Mouse (Mus musculus) midbrain, embryonic 11.5 days (tissue): ENCODE data around the gene Zfp882. TPM values are rescaled to one million over a fixed set of nuclear protein-coding genes. Genes with fewer than 3 reads are reported as not detected.
"Not testable (repeated sequence)": the region's sequence is repeated elsewhere in the genome, so short reads cannot be mapped to it uniquely, and the experiment has no call there.

Experiments used
- ATAC-seq: fragments of 200-750 bp; cut with Nextera tagmentation; 2 replicates; pipeline ENCODE4 v1.8.0; 2017; ENCODE audit warnings: moderate TSS enrichment, moderate library complexity; ENCODE audit not compliant: low FRiP score
- DNase-seq: peaks from one replicate; pipeline ENCODE4 v3.0.0; 2015; ENCODE audit warnings: low spot score; ENCODE audit errors: missing footprints
- H3K27ac ChIP-seq: fragments of 300-500 bp; sonication (generic); 2 replicates; pipeline ENCODE4 v1.5.1; 2014; ENCODE audit warnings: low read depth, low read length
- H3K27me3 ChIP-seq: fragments of 300-500 bp; sonication (generic); 2 replicates; pipeline ENCODE4 v1.6.1; 2014; ENCODE audit warnings: mild to moderate bottlenecking, low read length, moderate library complexity, mixed read lengths; ENCODE audit not compliant: control insufficient read depth, insufficient read depth
- H3K36me3 ChIP-seq: fragments of 300-500 bp; sonication (generic); 2 replicates; pipeline ENCODE4 v1.6.1; 2014; ENCODE audit warnings: mild to moderate bottlenecking, low read length, moderate library complexity, mixed read lengths; ENCODE audit not compliant: control insufficient read depth, insufficient read depth
- H3K4me1 ChIP-seq: fragments of 300-500 bp; sonication (generic); 2 replicates; pipeline ENCODE4 v1.6.1; 2014; ENCODE audit warnings: low read length; ENCODE audit not compliant: control insufficient read depth, insufficient read depth
- H3K4me2 ChIP-seq: fragments of 300-500 bp; sonication (generic); 2 replicates; pipeline ENCODE4 v1.6.1; 2014; ENCODE audit warnings: mild to moderate bottlenecking, moderate library complexity
- H3K4me3 ChIP-seq: fragments of 300-500 bp; sonication (generic); 2 replicates; pipeline ENCODE4 v1.5.1; 2014; ENCODE audit warnings: low read depth, low read length
- H3K9ac ChIP-seq: fragments of 300-500 bp; sonication (generic); 2 replicates; pipeline ENCODE4 v1.6.1; 2014; ENCODE audit warnings: low read length
- H3K9me3 ChIP-seq: fragments of 300-500 bp; sonication (generic); 2 replicates; pipeline ENCODE4 v1.6.1; 2016; ENCODE audit warnings: low read length; ENCODE audit not compliant: control insufficient read depth
- WGBS: fragments of 180-500 bp; shearing (Covaris S2); extraction: QIAGEN DNeasy Blood & Tissue Kit; methylation state at CpG from one replicate; pipeline ENCODE4 v1.1.7; 2014; 5-methylcytosine and 5-hydroxymethylcytosine counted together
- polyA plus RNA-seq: library from polyadenylated mRNA; unstranded; fragments of >200 nt; fragmentation: Nextera tagmentation; extraction: Ambion mirVana; gene quantifications from 2 replicates; pipeline ENCODE4 v1.2.1, GENCODE M21; 2014

Gene Zfp882
- polyA plus RNA-seq, 1 experiment from 2014 or later: 7.2 TPM

GRCm38 (mm10) chr8:71950482-71951221 is 42.2 kb downstream of the Zfp882 start, which contains the start of gene Zfp961:
Zfp961 (plus strand) TSS chr8:71951038.
- H3K9ac ChIP-seq: peak within 1 kb of the TSS; percentile 84
- ATAC-seq (peak; percentile 100), DNase-seq (peak; percentile 99)
- peak within 1 kb of the TSS; percentile 78 for H3K4me3 ChIP-seq
- H3K36me3 ChIP-seq: no peaks in the 10 kb centered on the region; the same call in 1 of the 2 replicates
- H3K27ac ChIP-seq: peak within 1 kb of the TSS; percentile 59; the same call in 1 of the 2 replicates
- peak within 1 kb of the TSS; percentile 75 for H3K4me2 ChIP-seq
- WGBS: 3% methylated on average over 34 of the region's 34 CpGs
- H3K27me3 ChIP-seq: no peaks in the 10 kb centered on the region
- peaks cover 3% of the 10 kb centered on the region; the same call in 1 of the 2 replicates for H3K4me1 ChIP-seq
- peaks cover 7% of the 10 kb centered on the region; the same call in 1 of the 2 replicates for H3K9me3 ChIP-seq

GRCm38 (mm10) chr8:71951436-71952161 is 43.2 kb downstream of the Zfp882 start:
- no peaks in the 10 kb centered on the region for H3K27me3 ChIP-seq
- no peak overlapping the region for H3K27ac ChIP-seq
- peak overlapping the region; percentile 44 for H3K4me2 ChIP-seq
- peak overlapping the region; percentile 84 for H3K9ac ChIP-seq
- no peaks in the 10 kb centered on the region; the same call in 1 of the 2 replicates for H3K36me3 ChIP-seq
- peaks cover 3% of the 10 kb centered on the region; the same call in 1 of the 2 replicates for H3K4me1 ChIP-seq
- WGBS: 46% methylated on average over 13 of the region's 14 CpGs
- ATAC-seq: 0 out of 2 replicates have a peak, but pooled peaks have one; percentile 10
- H3K4me3 ChIP-seq: peak overlapping the region; percentile 78
- peaks cover 7% of the 10 kb centered on the region; the same call in 1 of the 2 replicates for H3K9me3 ChIP-seq
- peak; percentile 89 for DNase-seq

- Histone ChIP-seq H3K9me3 (peaks cover 7% of the 10 kb centered on the region; the same call in 1 of the 2 replicates), H3K4me1 (peaks cover 3% of the 10 kb centered on the region; the same call in 1 of the 2 replicates), H3K36me3 (no peaks in the 10 kb centered on the region; the same call in 1 of the 2 replicates), H3K4me2 (no peak overlapping the region), H3K9ac (no peak overlapping the region), H3K27me3 (no peaks in the 10 kb centered on the region), H3K4me3 (no peak overlapping the region), H3K27ac (no peak overlapping the region)
- 88% methylated on average over 1 of the region's 1 CpGs for WGBS
- DNase-seq (peak; percentile 39), ATAC-seq (no peak)
Measured at GRCm38 (mm10) chr8:71952489-71952888, 44.1 kb downstream of the Zfp882 start.

GRCm38 (mm10) chr8:71952961-71953700 is 44.7 kb downstream of the Zfp882 start:
- H3K4me2 ChIP-seq, H3K36me3 ChIP-seq, H3K4me3 ChIP-seq, H3K9ac ChIP-seq, H3K27me3 ChIP-seq, H3K9me3 ChIP-seq, H3K27ac ChIP-seq, ATAC-seq, H3K4me1 ChIP-seq: not testable (repeated sequence)
- WGBS: 97% methylated on average over 16 of the region's 16 CpGs
- DNase-seq: peak; percentile 4

- Histone ChIP-seq H3K9ac (no peak overlapping the region), H3K27me3 (no peaks in the 10 kb centered on the region), H3K4me2 (no peak overlapping the region), H3K4me3 (no peak overlapping the region), H3K27ac (no peak overlapping the region), H3K36me3 (no peaks in the 10 kb centered on the region; the same call in 1 of the 2 replicates), H3K4me1 (peaks cover 3% of the 10 kb centered on the region; the same call in 1 of the 2 replicates), H3K9me3 (peaks cover 7% of the 10 kb centered on the region; the same call in 1 of the 2 replicates)
- 95% methylated on average over 9 of the region's 9 CpGs for WGBS
- DNase-seq (peak; percentile 47), ATAC-seq (no peak)
Measured at GRCm38 (mm10) chr8:71954666-71955065, 46.3 kb downstream of the Zfp882 start.

GRCm38 (mm10) chr8:71960483-71960882 is 52.1 kb downstream of the Zfp882 start:
- Histone ChIP-seq H3K36me3 (peaks cover 2% of the 10 kb centered on the region), H3K27me3 (no peaks in the 10 kb centered on the region), H3K9me3 (peaks cover 4% of the 10 kb centered on the region; the same call in 1 of the 2 replicates)

GRCm38 (mm10) chr8:71961796-71962195 is 53.4 kb downstream of the Zfp882 start:
- Histone ChIP-seq H3K4me3 (no peak overlapping the region), H3K9ac (no peak overlapping the region), H3K4me1 (no peaks in the 10 kb centered on the region), H3K9me3 (peaks cover 4% of the 10 kb centered on the region; the same call in 1 of the 2 replicates), H3K4me2 (no peak overlapping the region), H3K36me3 (peaks cover 13% of the 10 kb centered on the region), H3K27me3 (no peaks in the 10 kb centered on the region), H3K27ac (no peak overlapping the region)
- ATAC-seq (no peak), DNase-seq (peak; percentile 51)
- 89% methylated on average over 5 of the region's 5 CpGs for WGBS

More at GRCm38 (mm10) chr8:71960483-71960882, 52.1 kb downstream of the Zfp882 start:
- Histone ChIP-seq H3K27ac (no peak overlapping the region), H3K4me3 (no peak overlapping the region), H3K4me1 (no peaks in the 10 kb centered on the region), H3K4me2 (no peak overlapping the region), H3K9ac (no peak overlapping the region)
- ATAC-seq: no peak
- peak; percentile 10 for DNase-seq

- Histone ChIP-seq H3K27me3 (no peaks in the 10 kb centered on the region), H3K9ac (no peak overlapping the region), H3K36me3 (peaks cover 29% of the 10 kb centered on the region), H3K4me2 (no peak overlapping the region), H3K27ac (no peak overlapping the region), H3K4me3 (no peak overlapping the region), H3K9me3 (peaks cover 4% of the 10 kb centered on the region; the same call in 1 of the 2 replicates), H3K4me1 (no peaks in the 10 kb centered on the region)
- ATAC-seq (no peak), DNase-seq (peak; percentile 10)
- 89% methylated on average over 3 of the region's 3 CpGs for WGBS
Measured at GRCm38 (mm10) chr8:71964051-71964450, 55.6 kb downstream of the Zfp882 start.
